Mouse (Mus musculus) liver, adult (tissue): Measurements from ENCODE around the gene Pelo.

ENCODE experiments used
- GATA4 ChIP-seq: IDR thresholded peaks from 2 replicates; pipeline ENCODE4 v1.6.1; 2014; ENCODE audit warnings: mild to moderate bottlenecking, low read length; ENCODE audit not compliant: insufficient replicate concordance

Gene Pelo

DNA sequence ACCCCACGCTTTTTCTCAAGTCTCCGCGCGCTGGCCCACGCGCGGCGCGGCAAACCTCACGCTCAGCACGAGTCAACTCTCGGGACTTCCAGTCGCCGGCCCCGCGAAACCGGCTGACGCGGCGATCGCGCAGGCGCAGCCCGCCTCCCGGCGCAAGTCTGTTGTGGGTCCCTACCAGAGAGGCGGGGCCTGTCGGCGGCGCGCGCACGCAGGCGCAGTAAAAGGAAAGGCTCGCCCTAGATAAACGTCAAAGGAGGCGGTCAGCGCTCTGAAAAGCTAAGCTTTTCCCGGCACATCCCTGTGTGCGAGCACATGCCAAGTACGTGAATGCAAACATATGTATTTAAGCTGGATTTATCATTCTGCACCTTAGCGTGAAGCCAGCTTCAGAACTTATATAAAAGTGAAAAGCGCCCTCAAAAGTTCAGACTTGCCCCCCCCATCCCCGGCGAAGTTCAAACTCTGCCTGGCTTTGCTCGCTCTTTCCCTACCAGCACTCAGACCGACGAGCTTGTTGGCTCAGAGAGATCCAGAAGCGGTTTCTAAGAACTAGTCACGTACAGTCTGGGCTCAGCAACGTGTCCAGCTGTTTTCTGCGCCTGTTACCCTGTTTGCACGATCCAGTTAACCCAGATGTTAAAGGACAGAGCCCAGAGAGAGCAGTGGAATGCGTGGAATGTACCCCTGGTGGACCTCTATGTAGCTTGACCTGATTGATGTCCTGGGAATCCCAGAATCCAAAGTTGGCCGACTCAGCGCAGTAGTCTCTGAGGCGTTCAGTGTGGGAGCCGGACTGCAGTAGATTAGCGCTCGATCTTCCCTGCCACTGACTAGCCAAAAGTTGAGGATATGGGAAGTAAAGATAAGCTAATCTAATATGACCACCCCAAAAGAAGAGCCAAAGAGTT, at the start of gene Pelo:
Pelo (minus strand) TSS at position 118 of the 908 bp plus-strand sequence.
- TF ChIP-seq GATA4: peak; percentile 86; the same call in 1 of the 2 replicates

DNA sequence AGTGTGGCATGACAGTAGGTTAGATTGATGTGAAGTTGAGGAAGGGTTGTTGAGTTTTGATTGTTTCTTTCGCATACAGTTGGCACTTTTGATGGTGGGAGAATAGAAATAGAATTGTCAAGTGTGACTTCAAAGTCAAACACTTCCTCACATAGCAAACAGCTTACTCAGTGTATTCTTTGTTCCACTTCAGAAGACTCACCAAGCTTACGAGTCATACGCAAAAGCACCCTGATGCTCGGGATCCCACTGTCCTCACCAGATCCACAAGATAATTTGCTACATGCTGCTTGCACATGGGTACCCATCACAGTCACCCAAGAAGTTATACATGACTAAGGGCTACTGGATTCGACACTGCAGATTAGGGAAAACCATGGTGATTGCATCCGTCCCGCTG, 48.5 kb upstream of the Pelo start:
- TF ChIP-seq GATA4: no peak

GRCm38 (mm10) chr13:115136761-115137160, 46.8 kb upstream of the Pelo start:
- peak; percentile 34; the same call in 1 of the 2 replicates for TF ChIP-seq GATA4

DNA sequence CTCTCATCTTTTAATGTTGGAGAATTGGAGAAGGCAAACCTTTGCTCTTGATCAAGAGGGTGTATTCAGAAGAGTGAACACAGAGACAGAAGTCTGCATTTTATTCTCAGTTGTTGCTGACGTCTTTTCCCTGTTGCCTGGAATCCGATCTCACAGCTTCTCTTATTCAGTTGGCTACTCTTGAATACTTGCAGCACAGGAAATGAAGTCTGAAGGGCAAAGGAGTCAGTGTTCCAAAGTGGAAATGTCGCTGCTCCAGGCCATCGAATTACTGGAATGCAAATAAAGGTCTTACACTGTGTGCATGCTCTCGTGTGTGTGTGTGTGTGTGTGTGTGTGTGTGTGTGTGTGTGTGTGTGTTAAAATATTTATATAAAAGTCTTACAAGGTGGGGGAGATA, 42.4 kb upstream of the Pelo start:
- no peak for TF ChIP-seq GATA4

DNA sequence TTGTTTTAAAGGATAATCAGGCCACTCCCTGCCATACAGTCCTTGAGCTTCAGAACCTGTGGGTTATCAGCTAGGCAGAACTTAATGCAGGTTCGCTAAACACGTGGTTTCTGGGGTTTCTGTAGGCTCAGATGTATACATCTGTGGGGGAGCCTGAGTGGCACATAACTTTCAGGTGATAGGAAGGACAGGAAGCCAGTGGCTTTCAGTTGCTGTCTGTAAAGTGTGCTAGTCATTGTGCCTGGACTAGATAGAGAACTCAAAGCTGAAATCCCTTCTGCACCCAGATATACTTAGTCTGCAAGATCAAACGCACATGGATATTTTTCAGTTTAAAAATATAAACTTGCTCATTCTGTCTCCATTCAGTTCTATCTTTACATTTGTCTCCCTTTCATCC, 41.4 kb upstream of the Pelo start:
- TF ChIP-seq GATA4: no peak

DNA sequence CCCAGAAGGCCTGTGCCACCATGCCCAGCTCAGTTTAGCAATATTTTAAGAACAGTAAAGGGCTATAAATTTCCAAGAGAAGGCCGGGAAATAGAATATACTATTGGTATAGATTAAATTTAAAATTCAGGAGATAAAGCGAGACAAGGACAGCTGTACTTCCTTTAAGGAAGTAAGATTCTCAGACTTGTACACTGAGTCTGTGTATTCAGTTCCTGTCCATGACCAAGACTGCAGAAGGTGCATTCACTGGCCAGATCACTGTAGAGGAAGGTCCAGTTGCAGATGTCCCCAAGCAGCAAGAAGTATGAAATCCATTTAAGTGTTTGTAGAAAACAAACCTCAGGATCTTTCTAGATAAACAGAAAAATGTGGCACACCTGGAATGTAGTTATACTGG, 40.0 kb upstream of the Pelo start:
- TF ChIP-seq GATA4: no peak

- no peak for TF ChIP-seq GATA4
Measured at GRCm38 (mm10) chr13:115127826-115128225, 37.8 kb upstream of the Pelo start.

DNA sequence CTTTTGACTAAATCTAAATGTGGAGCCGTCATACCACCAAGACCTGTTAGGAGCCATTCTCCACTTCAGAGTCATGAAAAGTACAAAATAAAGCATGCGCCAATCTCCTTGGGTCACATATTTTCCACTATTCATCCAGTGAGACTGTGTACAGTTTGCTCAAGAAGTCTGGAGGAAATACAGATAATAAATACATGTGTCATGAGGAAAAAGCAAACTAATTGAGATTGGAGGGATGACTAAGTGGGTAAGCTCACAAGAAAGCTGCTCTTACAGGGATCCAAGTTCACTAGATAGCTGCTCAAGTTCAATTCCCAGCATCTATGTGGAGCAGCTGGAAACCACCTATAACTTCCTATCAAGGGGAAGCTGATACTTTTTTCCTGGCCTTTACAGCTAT, 36.5 kb upstream of the Pelo start:
- TF ChIP-seq GATA4: no peak

DNA sequence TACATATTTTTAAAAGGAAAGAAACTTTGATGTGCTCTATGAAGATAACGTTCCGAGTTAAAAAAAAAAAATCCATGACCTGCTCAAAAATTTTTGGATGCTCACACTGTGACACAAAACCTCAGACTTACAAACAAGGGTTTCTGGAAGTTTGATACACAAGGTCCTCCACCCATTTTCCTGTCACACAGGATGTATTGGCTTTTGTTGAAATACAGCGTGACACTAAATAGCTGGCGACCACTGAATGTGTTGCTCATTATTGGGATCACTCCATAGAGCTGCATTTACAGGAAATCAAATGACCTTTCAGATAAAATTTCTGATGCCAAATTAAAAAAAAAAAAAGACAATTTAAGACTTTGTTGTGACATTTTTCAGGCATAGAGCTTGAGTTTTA, 35.1 kb upstream of the Pelo start:
- TF ChIP-seq GATA4: no peak

DNA sequence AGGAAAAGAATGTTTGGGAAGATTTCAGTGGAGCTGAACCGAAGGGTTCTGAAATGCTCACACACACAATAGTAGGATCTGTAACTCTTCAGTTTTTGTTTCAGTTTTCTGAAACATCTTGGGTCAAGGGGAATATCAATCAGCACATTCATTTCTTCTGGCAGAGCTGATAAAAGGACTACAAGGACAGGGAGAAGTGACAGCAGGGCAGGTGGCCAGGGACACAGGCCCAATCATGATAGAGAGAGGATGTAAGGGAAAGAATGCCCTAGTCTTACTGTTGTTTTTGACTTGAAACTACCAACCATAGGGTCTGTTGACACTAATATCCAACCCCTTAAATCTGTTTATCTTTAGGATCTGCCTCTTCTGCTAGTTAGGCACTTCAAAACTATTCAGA, 34.5 kb upstream of the Pelo start:
- TF ChIP-seq GATA4: peak; percentile 65; the same call in 1 of the 2 replicates

DNA sequence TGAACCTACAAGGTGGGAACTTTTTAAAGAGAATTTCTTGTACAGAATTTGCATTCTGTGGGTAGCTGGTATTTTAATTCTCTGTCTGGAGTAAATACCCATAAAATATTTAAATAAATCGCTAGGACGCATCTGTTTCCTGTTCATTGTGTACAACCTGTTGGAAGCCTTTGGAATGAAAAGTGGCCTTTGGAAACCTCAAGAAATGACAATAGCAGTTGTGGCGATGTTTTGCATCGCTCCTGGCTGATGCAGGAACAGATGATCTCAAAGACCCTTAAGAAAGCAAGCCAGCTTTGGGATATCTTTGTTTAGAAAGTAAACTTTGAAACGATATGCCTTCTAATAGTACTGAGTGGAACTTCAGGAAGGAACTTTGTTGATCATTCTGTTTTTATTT, 28.8 kb upstream of the Pelo start:
- TF ChIP-seq GATA4: no peak

DNA sequence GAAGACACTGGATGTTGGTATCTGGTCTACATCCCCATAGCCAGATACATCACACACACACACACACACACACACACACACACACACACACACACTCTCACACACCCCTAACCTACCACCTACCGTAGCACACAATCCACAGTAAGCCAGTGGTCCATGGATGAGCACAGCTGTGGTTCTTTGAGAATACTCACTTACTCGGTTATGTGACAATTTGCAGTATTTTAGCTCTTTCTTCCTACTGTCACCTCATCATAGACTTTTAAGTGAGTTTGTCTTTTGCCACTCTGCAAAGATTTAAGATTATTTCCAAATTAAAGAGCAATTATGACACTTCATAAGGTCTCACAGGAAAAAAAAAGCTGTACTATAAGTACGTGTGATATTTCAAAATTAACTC, 28.2 kb upstream of the Pelo start:
- TF ChIP-seq GATA4: no peak

DNA sequence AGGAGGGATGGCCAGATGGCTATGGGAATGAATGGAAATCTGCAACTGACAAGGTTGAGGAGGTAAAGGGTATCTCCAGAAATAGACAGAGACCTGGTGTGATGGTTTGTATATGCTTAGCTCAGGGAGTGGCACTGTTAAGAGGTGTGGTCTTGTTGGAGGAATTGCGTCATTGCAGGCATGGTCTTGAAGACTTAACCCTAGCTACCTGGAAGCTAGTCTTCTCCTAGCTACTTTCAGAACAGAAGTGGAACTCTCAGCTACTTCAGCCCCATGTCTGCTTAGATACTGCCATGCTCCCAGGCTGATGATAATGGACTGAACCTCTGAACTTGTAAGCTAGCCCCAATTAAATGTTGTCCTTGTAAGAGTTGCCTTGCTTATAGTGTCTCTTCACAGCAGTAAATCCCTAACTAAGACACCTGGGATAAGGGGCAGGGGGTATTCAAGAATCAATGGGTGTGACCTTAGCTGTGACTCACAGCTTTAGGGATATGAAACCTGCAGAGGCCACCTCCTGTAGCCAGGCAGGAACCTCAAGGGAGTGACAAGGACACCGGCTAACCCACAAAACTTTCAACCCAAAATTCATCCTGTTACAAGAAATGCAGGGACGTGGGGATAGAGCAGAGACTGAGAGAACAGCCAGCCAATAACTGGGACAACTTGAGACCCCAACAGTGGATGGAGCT, 27.1 kb upstream of the Pelo start:
- no peak for TF ChIP-seq GATA4

DNA sequence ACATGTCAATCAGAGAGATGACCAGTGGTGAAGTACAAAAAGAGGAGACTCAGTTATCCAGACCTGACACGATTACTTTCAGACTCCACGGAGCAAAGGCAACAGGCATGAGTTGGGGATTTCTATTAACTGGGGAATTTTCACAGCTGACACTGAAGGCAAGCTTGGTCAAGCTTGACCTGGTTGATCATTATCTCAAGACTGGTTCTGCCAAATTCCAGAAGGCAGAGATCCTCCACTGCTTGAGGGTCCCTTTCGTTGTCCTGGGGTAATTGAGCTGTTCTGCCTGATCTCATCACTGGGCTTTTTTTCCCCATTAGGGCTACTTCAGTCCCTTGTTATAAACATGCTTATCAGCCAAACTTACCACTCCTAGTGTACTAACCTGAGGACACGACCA, 19.6 kb upstream of the Pelo start:
- TF ChIP-seq GATA4: no peak

DNA sequence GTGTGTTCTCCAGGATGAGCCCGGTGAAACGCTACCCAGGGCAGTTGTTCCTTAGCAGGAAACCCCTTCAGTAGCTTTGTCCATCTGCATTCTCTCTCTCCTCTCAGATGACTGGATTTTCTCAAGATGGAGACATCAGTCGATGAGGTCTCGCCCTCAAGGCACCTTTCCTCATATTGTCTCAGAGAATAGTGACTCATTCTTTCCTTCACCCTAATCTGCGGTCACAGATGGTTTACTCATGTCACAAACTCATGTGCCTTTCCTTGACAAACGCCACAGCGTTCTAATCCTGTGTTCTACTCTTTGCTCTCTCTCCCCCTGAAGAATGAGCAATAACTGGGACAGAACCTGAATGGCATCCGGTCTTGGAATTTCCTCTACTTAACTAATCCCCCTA, 17.4 kb upstream of the Pelo start:
- no peak for TF ChIP-seq GATA4

DNA sequence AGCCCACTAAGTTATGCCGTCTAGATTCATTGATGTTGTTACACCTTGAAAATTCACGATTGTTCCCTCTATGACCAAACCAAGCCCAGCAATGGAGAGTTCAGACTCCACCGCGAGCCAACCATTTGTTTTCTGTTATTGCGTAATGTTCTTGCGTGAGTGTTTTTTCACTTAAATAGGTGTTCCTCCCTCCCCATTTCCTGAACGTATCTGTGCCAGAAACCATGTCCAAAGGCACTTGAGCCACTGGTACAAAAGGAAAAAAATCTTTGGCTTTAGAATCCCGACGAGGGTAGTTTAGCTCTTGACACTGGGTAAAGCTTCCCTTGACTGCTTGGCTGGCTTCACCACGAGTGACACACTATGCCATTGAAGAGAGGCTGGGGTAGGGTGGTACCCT, 16.2 kb upstream of the Pelo start:
- no peak for TF ChIP-seq GATA4
